Mouse (Mus musculus) heart, embryonic 13.5 days (tissue): ENCODE data around the gene Piezo1. TPM values are rescaled to one million over a fixed set of nuclear protein-coding genes. Genes with fewer than 3 reads are reported as not detected.

Experiments
- ATAC-seq: fragments of 200-750 bp; cut with Nextera tagmentation; 2 replicates; pipeline ENCODE4 v1.8.0; 2017; ENCODE audit warnings: moderate TSS enrichment; ENCODE audit not compliant: insufficient number of reproducible peaks, low FRiP score, low TSS enrichment; ENCODE audit errors: extremely low read depth
- H3K27ac ChIP-seq: fragments of 300-500 bp; sonication (generic); replicated peaks from 2 replicates; pipeline ENCODE4 v1.5.1; 2015; ENCODE audit warnings: moderate library complexity, mild to moderate bottlenecking, inconsistent platforms
- H3K27me3 ChIP-seq: fragments of 300-500 bp; sonication (generic); replicated peaks from 2 replicates; pipeline ENCODE4 v1.6.1; 2015; ENCODE audit warnings: mild to moderate bottlenecking, inconsistent platforms
- H3K36me3 ChIP-seq: fragments of 300-500 bp; sonication (generic); 2 replicates; pipeline ENCODE4 v1.6.1; 2015; ENCODE audit warnings: mild to moderate bottlenecking, inconsistent platforms
- H3K4me1 ChIP-seq: fragments of 300-500 bp; sonication (generic); 2 replicates; pipeline ENCODE4 v1.6.1; 2015; ENCODE audit warnings: inconsistent platforms
- H3K4me2 ChIP-seq: fragments of 300-500 bp; sonication (generic); 2 replicates; pipeline ENCODE4 v1.6.1; 2015; ENCODE audit warnings: inconsistent platforms, mild to moderate bottlenecking, moderate library complexity
- H3K4me3 ChIP-seq: fragments of 300-500 bp; sonication (generic); 2 replicates; pipeline ENCODE4 v1.5.1; 2015; ENCODE audit warnings: moderate library complexity, mild to moderate bottlenecking, inconsistent platforms
- H3K9ac ChIP-seq: fragments of 300-500 bp; sonication (generic); 2 replicates; pipeline ENCODE4 v1.6.1; 2015; ENCODE audit warnings: inconsistent platforms, mild to moderate bottlenecking, moderate library complexity
- H3K9me3 ChIP-seq: fragments of 300-500 bp; sonication (generic); 2 replicates; pipeline ENCODE4 v1.6.1; 2016; ENCODE audit warnings: inconsistent platforms
- WGBS: fragments of 180-500 bp; shearing (Covaris S2); methylation state at CpG from one replicate; pipeline ENCODE4 v1.1.7; 2015; ENCODE audit warnings: mixed read lengths; 5-methylcytosine and 5-hydroxymethylcytosine counted together
- polyA plus RNA-seq: library from polyadenylated mRNA; unstranded; fragments of >200 nt; fragmentation: Nextera tagmentation; extraction: Ambion mirVana; gene quantifications from 2 replicates; pipeline ENCODE4 v1.2.1, GENCODE M21; 2015

The Piezo1 gene
- polyA plus RNA-seq, 1 experiment from 2014 or later, result 15.4 TPM

DNA sequence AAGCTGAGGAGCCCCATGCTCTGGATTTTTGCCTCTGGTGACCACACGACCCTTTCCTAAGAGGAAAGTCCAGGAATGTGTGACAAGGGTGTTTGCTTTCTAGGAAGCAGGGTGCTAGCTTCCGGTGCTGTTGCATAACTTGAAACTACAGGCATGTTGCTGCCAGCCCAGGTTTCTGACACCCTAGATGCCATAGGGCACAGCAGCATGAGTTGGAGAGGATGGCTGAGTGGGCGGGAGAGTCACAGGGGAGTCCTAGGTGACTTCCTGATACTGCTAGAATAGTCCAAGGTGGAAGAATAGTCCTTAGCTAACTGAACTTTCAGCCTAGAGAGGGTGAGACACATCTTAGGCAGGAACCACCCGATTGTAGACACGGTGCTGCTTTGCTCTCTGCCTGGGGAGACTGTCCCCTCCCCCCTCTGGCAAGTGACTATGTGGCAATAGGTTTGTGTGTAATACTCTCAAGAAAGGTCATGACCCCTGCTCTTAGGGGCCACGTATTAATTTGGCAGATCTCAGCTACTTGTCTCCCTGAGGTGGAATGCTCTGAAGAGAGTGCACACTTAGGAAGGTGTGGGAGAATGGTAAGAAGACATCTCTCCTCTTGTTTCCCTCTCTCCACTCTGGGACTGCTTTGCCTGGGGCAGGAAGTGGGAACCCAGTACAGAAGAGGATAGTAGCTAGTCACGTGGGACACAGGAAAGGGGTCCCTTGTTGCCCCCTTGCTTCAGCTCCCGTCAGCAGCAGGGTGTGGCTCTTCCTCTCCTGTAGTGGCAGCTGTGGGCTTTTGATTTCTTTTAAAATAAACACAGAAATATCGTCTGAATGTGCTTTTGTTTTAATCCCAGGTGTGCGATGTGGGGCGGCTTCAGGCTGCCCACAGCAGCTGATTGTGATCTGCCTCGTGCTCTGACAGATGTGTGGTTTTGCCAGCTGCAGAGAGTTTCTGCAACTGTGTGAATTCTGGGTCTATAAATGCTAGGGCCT is 87.2 kb downstream of the Piezo1 start:
- Histone ChIP-seq H3K36me3 (peaks cover 40% of the 10 kb centered on the region), H3K4me1 (peaks cover 60% of the 10 kb centered on the region), H3K9me3 (no peaks in the 10 kb centered on the region), H3K9ac (peak overlapping the region; percentile 50; the same call in 1 of the 2 replicates), H3K27me3 (peaks cover 35% of the 10 kb centered on the region), H3K27ac (no peak overlapping the region), H3K4me3 (no peak overlapping the region), H3K4me2 (no peak overlapping the region)
- WGBS, result 41% methylated on average over 12 of the region's 12 CpGs
- no peak for ATAC-seq

DNA sequence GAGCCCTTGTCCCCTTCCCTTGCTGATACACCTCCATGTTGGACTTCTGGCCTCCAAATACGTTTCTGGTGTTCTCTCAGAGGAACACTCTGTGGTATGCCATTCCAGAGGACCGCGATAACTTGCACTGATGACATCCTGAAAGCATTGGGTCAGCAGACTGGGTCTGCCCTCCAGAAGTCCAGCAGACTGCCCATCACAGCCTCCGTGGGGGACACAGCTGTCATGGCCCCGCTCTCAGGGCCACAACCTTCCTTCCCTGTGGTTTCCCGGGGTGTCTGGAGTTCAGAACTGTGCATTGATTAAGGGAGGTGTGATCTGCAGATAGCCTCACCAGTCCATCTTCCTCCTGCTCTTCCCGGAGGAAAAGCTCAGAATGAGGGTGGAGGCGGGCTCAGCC is 88.6 kb downstream of the Piezo1 start:
- ATAC-seq, result no peak
- H3K36me3 ChIP-seq, result peaks cover 25% of the 10 kb centered on the region
- no peak overlapping the region for H3K27ac ChIP-seq
- no peak overlapping the region for H3K4me2 ChIP-seq
- WGBS, result 60% methylated on average over 8 of the region's 8 CpGs
- no peaks in the 10 kb centered on the region for H3K9me3 ChIP-seq
- peaks cover 50% of the 10 kb centered on the region for H3K27me3 ChIP-seq
- H3K9ac ChIP-seq, result no peak overlapping the region
- H3K4me1 ChIP-seq, result peaks cover 63% of the 10 kb centered on the region
- H3K4me3 ChIP-seq, result no peak overlapping the region

- no peak for ATAC-seq
- Histone ChIP-seq H3K27me3 (peaks cover 59% of the 10 kb centered on the region), H3K36me3 (peaks cover 16% of the 10 kb centered on the region), H3K9me3 (no peaks in the 10 kb centered on the region), H3K4me3 (no peak overlapping the region), H3K4me2 (no peak overlapping the region), H3K9ac (0 out of 2 replicates have a peak overlapping the region, but pooled peaks have one; percentile 21), H3K4me1 (peaks cover 69% of the 10 kb centered on the region), H3K27ac (no peak overlapping the region)
- 62% methylated on average over 11 of the region's 11 CpGs for WGBS
Measured at GRCm38 (mm10) chr8:122461473-122462148, 89.5 kb downstream of the Piezo1 start.

DNA sequence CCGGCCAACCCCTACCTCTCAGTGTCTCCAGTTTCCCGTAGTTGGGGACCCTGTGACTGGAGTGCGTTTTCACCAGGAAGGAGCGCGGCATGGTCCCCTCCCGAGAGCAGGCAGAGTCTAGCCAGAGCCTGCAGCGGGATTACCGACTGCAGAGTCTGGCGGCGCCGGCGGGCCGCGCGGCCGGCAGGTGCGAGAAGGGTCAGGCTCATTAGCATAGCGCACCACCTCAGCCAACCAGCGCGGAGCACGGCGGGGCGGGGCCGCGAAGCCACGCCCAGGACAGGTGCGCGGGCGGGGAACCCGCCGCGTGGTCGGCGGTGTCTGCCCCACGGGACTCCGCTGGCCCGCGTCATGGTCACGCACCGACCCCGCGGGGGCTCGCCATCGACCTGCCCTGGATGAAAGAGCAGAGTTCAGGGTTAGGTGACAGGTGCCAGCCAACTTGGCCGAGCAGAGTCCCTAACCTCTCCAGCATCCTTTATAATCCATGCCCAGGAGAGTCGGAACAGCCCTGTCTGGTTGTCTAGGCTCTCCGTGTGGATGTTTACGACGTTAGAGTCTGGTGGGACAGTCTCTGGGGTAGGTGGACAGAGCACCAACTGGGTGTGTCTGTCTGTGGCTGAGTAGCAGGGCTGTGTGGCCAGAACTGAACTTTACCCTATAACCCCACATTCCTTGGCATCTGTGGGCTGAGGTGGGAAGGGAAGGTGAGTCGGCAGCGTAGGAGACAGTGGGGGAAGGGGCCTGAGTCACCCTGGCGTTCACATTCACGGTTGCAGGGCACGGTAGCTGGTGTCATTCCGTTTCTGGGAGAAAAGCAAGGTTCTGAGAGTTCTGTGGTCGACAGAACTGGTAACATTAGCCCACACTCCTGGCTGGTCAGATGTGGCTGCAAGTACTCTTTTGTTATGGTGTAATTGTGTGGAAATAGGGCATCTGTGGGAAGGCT is 90.3 kb downstream of the Piezo1 start, which contains the start of gene Snai3:
Gene Snai3 (minus strand): TSS at position 210 of the 949 bp plus-strand sequence.
- Histone ChIP-seq H3K27me3 (peaks cover 62% of the 10 kb centered on the region), H3K36me3 (peaks cover 8% of the 10 kb centered on the region), H3K4me1 (peaks cover 69% of the 10 kb centered on the region), H3K27ac (no peak within 1 kb of the TSS), H3K9me3 (no peaks in the 10 kb centered on the region), H3K4me2 (peak within 1 kb of the TSS; percentile 76), H3K4me3 (peak within 1 kb of the TSS; percentile 52), H3K9ac (peak within 1 kb of the TSS; percentile 77)
- WGBS, result 4% methylated on average over 56 of the region's 56 CpGs
- ATAC-seq, result peak; percentile 27; the same call in 1 of the 2 replicates

- Histone ChIP-seq H3K4me2 (peak overlapping the region; percentile 76), H3K36me3 (peaks cover under 1% of the 10 kb centered on the region; the same call in 1 of the 2 replicates), H3K27ac (no peak overlapping the region), H3K4me3 (peak overlapping the region; percentile 52), H3K27me3 (peaks cover 66% of the 10 kb centered on the region), H3K9ac (peak overlapping the region; percentile 77), H3K4me1 (peaks cover 67% of the 10 kb centered on the region), H3K9me3 (no peaks in the 10 kb centered on the region)
- ATAC-seq, result no peak
- 32% methylated on average over 7 of the region's 7 CpGs for WGBS
Measured at GRCm38 (mm10) chr8:122459990-122460389, 91.1 kb downstream of the Piezo1 start.

DNA sequence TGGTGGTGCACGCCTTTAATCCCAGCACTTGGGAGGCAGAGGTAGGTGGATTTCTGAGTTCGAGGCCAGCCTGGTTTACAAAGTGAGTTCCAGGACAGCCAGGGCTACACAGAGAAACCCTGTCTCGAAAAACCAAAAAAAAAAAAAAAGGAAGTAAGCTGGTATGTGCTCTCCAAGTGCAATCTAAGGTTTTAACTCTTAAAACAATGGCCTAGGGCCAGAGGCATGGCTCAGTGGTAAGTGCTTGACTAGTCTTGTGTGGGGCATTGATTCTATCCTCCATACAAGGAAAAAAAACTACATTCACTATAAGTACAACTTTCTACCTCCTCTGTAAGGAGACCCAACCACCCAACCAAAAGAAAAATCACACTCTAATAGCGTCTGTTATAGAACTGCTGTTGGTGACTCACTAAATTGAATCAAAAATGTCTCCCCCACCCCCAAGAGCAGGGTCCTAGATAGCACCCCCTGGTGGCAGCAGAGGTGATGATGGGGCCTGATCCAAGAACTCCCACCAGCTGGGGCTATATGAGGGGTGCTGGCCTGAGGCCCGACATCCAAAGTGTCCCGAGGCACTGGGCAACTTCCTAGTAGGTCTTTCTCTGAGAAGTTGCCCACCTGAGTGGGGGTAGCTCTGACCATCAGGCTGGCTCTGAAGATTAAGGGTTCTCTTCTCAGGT is 91.8 kb downstream of the Piezo1 start:
- no peaks in the 10 kb centered on the region for H3K36me3 ChIP-seq
- peak overlapping the region; percentile 76 for H3K4me2 ChIP-seq
- peaks cover 66% of the 10 kb centered on the region for H3K27me3 ChIP-seq
- no peak overlapping the region for H3K27ac ChIP-seq
- WGBS, result 54% methylated on average over 6 of the region's 6 CpGs
- no peak overlapping the region; the same call in 1 of the 2 replicates for H3K9ac ChIP-seq
- no peak for ATAC-seq
- H3K4me1 ChIP-seq, result peaks cover 60% of the 10 kb centered on the region
- H3K9me3 ChIP-seq, result no peaks in the 10 kb centered on the region
- no peak overlapping the region for H3K4me3 ChIP-seq

DNA sequence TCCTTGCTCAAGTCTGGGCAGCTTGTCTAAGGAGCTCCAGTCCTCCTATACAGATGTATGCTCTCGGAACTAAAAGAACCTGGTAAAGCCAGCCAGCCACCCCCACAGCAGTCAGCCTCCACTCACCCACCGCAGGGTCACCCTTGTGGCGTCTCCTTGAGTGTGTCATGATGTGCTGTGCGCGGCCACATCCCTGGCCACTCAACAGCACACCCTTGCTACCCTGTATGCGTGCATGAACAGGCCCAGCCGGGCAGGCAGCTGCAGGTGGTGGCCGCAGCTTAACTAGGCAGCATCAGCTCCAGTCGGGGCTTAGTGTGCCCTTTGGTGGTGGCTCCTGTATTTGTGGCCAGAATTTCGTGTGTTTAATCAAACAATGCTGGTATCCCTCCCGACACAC is 94.0 kb downstream of the Piezo1 start:
- no peaks in the 10 kb centered on the region for H3K36me3 ChIP-seq
- H3K4me1 ChIP-seq, result peaks cover 54% of the 10 kb centered on the region
- WGBS, result 49% methylated on average over 11 of the region's 11 CpGs
- no peak for ATAC-seq
- no peak overlapping the region; the same call in 1 of the 2 replicates for H3K9ac ChIP-seq
- H3K27ac ChIP-seq, result no peak overlapping the region
- H3K9me3 ChIP-seq, result no peaks in the 10 kb centered on the region
- no peak overlapping the region for H3K4me3 ChIP-seq
- no peak overlapping the region for H3K4me2 ChIP-seq
- H3K27me3 ChIP-seq, result peaks cover 62% of the 10 kb centered on the region

GRCm38 (mm10) chr8:122454409-122454808 is 96.7 kb downstream of the Piezo1 start:
- Histone ChIP-seq H3K27me3 (peaks cover 34% of the 10 kb centered on the region), H3K9ac (no peak overlapping the region), H3K4me2 (no peak overlapping the region), H3K4me3 (no peak overlapping the region), H3K27ac (no peak overlapping the region), H3K4me1 (peaks cover 50% of the 10 kb centered on the region), H3K36me3 (no peaks in the 10 kb centered on the region), H3K9me3 (no peaks in the 10 kb centered on the region)
- WGBS, result 82% methylated on average over 6 of the region's 6 CpGs
- ATAC-seq, result no peak

DNA sequence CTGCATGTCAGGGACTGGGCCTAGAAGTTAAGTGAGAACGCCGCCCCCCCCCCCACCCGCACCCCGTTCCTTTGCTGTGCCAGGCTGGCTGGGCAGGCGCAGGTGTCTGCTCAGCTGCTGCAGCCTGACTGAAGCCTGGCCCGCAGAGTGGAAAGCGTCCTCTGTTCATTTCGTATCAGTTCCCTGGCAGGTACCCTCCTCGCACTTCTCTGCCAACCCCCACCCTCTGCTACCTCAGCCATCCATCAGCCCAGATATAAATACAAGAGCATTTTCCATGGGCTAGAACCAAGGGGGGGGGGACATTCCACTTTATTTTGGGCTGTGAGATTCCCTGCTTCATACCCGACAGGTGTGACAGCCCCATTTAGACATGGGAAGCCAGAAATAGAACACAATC is 99.0 kb downstream of the Piezo1 start:
- no peak overlapping the region for H3K9ac ChIP-seq

DNA sequence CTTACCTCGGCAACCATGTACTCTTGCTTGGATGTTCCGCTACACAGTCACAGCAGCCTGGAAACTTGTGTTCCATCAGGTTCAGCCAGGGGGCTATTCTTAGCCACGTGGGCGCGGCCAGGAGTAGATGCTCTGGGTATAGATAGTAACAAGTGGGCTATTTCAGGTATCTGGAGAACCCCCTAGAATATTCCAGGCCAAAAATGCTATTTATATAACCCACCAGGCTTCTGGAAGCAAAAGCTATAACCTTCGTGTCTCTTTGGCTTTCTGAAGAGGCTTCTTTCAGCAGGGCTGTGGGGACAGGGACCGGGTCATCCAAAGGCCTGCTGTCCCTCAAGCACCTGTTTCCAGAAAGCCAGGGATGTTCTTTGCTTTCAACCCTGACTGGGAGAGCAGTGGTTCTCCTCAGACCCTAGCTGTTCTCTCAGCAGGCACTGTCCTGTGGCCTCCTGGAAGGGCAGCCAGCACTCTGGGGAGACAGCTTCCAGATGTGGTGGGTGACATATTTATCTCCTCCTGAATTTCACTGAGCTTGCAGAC is 99.9 kb downstream of the Piezo1 start:
- Histone ChIP-seq H3K9me3 (no peaks in the 10 kb centered on the region), H3K9ac (peak overlapping the region; percentile 11; the same call in 1 of the 2 replicates), H3K4me2 (peak overlapping the region; percentile 34), H3K27me3 (peaks cover 5% of the 10 kb centered on the region; the same call in 1 of the 2 replicates), H3K4me3 (no peak overlapping the region), H3K27ac (peak overlapping the region; percentile 92), H3K36me3 (no peaks in the 10 kb centered on the region), H3K4me1 (peaks cover 39% of the 10 kb centered on the region)
- ATAC-seq, result peak; percentile 62; the same call in 1 of the 2 replicates
- WGBS, result 31% methylated on average over 7 of the region's 7 CpGs

More for the DNA sequence above, 99.0 kb downstream of the Piezo1 start:
- Histone ChIP-seq H3K4me2 (peak overlapping the region; percentile 23; the same call in 1 of the 2 replicates), H3K9me3 (no peaks in the 10 kb centered on the region), H3K27me3 (peaks cover 12% of the 10 kb centered on the region; the same call in 1 of the 2 replicates), H3K36me3 (no peaks in the 10 kb centered on the region), H3K4me1 (peaks cover 41% of the 10 kb centered on the region), H3K4me3 (no peak overlapping the region), H3K27ac (peak overlapping the region; percentile 92)
- WGBS, result 45% methylated on average over 10 of the region's 10 CpGs
- ATAC-seq, result no peak
